Mouse (Mus musculus) activated CD4-positive, CD25-positive, alpha-beta regulatory T cell, adult 4 months (primary cell): ENCODE measurements around the gene Hsp90ab1. TPM values are rescaled to one million over a fixed set of nuclear protein-coding genes. Genes with fewer than 3 reads are reported as not detected.

Experiments used
- ATAC-seq: one replicate; pipeline ENCODE4 v1.8.0; 2017
- polyA plus RNA-seq, 2 experiments: library from polyadenylated mRNA; unstranded; fragments of 100-300 nt; shearing (Covaris generic); gene quantifications; one replicate each; pipeline ENCODE4 v1.2.1; 2017

Hsp90ab1 gene
- polyA plus RNA-seq, result 100 to 1,000 TPM; 836 to 982 TPM

DNA sequence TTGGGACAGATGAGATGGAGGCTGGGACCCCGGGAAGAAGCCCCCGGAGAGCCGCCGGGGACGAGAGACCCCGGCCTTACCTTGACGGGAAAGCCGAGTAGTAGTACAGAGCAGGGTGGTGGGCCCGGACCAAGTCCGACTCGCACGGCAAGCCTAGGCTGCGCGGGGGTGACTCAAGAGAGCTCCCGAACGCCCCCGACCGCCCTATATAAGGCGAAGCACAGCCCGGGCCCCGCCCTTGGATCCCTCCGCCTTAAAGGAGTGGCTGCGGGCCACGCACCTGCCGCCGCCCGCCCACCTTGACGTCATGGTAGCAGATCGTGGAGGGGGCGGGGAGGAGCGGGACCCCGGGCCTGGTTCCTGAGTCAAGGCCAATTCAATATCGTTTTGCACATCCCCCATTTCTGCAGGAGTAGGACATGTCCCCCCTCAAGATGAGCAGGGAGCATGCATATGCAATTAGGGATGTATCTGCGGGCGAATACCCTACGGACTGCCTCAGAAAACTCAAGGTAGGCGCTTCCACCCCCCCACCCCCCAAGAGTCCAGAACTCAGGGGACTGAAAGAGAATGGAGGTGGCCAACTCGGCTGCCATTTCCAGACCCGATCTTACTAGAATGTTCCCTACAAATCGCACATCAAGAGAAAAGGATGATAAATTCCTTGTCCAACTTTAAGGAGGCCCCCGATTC, at the start of gene Hsp90ab1:
Gene Hsp90ab1 (minus strand): TSS at position 185 of the 693 bp plus-strand sequence.
- ATAC-seq, result peak; percentile 62

DNA sequence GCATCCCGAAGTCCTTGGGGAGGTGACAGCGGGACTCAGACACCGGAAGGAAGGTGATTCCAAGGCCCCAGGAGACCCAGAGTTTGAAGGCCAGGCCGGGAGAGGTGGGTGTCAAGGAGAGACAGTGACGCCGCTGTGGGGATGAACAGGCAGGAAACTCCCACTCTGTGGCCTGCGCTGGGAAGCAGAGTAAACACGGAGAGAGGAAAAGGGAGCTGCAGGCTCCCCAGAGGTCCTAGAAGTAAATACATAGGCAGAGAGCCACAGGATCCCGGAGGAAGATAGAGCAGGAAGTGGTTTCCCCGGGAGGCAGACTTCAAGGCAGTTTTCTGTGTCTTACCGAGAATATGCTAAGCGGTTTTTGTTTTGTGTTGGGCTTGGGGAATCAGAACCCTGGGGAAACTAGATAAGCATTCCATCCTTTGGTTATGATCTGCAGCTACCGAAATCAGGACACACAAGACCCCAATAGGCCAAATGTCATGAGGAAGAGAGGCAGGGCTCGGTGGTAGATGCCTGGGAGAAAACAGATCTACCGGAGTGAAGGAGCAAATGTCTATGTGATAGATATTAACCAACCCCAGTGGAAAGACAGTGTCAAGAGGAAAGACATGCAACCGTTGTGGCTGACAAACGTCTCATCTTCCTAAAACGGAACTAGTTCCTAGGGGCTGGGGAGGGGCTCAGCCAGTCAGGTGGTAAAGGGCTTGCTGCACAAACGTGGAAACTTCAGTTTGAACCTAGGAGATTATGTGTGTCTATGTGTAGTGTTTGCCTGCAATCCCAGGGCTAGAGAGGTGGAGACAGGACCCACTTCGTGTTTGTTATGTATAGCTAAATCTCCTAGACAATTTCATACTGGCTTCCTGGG, 46.5 kb upstream of the Hsp90ab1 start:
- ATAC-seq, result peak; percentile 60

DNA sequence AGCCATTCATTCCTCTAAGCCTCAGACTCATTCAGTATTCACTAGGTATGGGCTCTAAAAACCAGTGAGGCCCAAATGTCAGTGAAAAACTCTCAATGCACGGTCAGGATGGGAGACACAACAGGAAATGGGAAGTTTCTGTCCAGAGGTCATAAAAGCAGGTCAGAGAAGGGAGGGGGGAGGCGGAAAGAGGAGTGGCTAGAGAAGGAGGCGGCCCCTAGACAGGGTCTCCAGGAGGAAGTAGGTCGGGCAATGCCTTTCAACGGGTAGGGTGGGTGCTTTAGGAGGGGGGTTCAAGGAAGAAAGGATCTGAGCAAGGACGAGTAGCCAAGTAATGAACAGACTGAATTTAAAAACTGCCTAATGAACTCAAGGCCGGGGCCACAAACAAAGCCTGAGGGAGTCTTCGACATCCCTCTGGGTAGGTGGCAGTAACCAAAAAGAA, 45.9 kb upstream of the Hsp90ab1 start:
- peak; percentile 8 for ATAC-seq

DNA sequence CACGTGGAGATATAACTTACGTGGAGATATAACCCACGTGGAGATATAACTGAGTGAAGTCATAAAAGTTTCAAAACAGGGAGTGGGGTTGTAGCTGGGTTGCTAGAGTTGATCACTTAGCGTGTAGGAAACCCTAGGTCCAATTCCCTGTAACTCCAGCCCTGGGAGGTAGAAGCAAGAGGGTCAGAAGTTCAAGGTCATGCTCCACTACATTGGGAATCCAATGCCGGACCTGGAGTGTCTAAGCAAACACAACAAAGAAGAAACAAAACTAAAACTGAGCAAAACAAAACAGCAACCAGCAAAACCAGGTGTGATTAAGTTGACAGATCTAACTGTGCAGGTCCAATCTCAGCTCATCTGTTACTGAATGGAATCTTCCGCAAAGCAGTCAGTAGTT, 44.6 kb upstream of the Hsp90ab1 start:
- no peak for ATAC-seq

DNA sequence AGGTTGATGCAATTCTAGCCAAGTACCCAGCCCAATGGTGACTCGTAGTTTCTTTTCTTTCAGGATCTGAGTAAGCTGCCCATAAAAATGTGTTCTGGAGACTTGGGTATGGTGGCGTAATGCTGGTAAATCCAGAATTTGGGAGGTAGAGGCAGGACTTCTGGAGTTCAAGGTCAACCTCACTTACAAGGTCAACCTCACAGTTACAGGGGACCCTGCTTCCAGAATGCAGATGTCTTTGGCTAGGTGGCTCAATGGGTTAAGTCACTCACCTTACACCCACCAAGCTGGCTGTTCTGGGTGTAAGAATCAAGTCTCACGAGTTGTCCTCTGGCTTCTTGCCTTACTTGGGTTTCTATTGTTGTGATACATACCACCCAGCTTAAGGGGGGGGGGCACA, 43.6 kb upstream of the Hsp90ab1 start:
- ATAC-seq, result no peak

DNA sequence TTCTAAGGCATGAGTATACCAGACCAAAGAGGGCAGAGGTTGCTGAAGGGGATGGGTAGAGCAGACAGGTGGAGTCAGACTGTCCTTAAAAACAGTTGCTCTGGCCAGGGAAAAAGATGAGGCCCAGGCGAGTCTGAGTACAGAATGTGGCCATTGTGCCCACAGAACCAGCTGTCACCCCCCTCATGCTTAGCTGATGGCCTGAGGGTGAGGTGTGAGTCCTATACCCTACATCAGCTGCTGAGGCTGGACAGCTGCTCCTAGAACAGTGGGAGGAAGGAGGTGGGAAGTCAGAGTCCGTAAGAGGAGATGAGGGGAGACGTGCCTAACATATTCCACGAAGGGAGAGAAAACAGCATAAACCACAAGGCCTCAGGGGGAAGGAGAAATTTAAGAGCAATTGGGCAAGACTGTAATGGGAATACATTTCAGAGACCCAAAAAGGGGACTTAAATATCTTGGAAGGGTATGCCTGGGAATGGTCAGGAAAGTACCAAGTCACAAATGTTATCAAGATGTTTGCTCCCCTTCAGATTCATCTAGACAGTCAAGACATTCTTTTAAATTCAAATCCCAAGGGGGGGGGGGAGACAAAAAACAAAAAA, 43.1 kb upstream of the Hsp90ab1 start:
- ATAC-seq, result no peak

DNA sequence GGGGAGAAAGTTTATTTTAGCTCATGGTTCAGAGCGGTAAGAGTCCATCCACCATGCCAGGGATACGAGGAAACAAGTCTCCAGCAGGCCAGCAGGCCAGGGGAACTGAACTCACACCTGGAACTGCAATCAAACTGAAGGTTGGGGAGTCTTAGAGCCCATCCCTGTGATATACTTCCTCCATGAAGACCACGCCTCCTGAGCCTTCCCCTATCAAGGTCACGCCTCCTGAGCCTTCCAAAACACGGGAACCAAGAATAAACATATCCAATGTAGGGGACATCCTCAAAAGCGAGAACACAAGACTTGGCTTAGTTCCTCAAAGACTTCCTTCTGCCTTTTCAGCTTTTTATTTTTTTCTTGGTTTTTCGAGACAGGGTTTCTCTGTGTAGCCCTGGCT, 39.9 kb upstream of the Hsp90ab1 start:
- ATAC-seq, result no peak

DNA sequence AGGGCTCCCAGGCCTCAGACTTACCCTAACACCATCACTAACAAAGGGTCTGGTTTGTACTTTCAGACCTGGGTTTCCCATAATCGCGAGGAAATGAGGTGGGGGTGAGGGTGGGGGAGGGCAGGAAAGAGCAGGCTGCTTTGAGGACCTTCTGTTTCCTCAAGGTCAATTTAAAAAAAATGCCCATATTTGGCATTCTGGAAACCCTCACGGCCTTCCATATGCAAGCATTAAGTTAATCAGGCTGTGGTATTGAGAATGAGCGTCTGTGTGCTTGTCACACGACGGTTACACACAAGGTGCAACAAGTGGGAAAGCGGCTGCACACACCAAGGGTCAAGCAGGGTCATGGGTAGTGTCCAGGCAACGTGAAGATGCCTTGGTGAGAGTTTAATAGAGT, 38.9 kb upstream of the Hsp90ab1 start:
- ATAC-seq, result no peak

DNA sequence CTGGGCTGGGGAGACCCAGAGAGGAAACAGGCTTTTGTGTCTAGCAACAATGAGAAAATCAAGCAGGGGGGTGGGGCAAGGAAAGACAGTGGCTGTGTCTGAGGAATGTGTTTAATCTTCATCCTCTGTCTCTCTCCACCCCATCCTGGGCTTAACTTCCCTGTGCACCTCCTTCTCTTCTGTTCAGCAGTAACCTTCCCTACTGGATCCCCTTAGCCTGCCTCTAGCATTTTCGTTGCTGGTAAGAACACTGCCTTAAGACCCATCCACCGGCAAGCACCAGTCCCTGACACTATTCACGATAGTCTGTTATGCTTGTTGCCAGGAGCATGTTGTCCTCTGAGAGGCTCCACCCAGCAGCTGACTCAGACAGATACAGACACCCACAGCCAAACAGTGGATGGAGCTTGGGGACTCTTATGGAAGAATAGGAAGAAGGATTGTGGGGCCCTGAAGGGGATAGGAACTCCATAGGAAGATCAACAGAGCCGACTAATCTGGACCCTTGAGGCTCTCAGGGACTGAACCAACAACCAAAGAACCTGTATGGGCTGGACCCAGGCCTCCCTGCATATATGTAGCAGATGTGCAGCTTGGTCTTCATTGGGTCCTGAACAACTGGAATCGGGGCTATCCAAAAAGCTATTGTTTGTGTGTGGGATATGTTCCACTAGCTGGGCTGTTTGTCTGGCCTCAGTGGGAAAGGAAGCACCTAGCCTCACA, 37.2 kb upstream of the Hsp90ab1 start:
- ATAC-seq, result no peak

DNA sequence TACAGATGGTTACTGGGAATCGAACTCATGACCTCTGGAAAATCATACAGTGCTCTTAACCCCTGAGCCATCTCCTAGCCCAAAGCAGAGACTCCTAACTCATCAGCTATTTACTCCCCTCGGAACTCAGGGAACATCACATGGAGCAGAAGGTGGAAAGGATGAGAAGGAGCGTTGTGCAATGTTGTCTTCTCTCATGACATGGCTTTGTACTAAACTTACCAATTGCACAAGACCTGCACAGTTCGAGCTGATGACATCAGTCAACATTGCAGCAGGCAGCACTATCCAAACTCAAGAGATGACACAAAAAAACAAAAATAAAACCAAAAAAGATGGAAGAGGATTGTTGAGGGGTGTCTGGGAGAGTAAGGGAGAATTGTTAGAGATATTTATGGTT, 35.3 kb upstream of the Hsp90ab1 start:
- ATAC-seq, result no peak

DNA sequence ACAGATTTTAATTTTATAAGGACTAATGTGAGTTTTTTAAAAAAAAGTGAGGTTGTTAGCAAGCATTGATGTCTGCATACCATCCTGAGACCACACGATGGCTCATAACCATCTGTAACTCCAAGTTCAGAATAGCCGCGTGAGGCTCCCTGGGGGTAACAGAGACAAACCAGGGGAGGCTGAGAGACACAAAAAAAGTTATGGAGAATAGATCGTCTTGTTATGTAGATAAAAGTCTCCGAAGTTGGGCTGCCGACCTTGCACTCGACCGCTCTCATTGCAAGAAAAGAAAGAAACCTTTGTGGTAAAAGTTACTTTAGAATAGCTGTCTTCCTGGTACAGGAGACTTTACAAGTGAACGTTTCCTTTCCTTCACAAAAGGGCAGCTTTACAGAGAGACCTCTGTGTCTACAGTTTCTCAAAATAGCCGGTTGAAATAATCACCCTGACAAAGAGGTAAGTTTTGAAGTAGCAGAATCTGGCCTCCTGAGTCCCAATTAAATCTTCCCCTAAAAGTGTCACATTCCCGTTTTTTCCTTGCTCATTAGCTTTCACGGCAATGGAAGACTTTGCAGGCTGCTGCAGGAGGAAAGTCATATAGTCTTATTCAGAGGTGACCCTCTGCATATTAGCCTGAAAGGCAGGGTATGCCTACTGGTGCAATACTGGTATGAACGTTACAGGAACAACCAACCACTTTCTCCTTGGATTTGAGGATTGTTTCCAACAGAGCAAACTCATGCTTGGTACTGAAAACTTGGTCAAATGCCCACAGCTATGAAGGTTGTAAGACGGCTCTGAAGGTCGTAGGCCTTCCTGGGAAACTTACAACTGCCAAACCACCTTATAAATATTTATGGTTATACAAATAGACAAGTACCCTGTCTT, 34.2 kb upstream of the Hsp90ab1 start:
- ATAC-seq, result no peak

DNA sequence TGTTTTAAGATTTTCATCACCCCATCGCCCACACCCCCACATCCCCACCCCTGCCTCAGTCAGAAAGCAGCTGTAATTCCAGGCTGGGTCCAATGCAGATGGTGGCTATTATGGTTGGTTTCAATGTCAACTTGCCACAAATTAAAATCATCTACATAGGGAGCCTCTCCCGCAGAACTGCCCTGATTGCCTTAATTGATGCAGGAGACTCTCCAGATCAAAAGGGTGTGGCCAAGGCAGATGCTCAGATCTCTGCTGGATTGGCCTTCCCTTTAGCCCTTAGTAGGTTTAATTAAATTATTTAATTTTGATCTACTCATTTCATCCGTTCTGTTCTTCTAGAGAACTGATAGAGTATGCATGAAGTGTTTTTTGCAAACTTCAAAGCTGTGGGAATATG, 29.9 kb upstream of the Hsp90ab1 start:
- ATAC-seq, result no peak

DNA sequence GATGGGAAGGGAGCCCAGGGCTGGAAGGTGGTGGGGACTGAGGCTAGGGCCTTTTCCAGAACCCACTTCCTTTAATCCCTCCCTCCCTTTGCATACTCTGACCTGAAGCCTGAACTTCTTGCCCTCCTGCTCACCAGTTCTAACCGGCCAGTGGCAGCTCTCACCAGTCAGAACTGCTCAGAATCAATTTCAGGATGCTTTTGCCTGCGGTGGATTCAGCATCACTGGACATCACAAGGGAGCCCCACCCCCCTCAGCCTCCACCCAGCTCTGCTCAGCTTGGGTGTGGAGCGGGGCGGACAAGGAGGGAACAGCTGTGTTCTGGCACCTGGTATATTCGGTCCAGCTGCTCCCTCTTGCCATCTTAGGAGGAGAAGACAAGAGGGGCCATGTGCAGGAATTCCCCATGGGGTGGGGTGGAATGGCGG, 28.8 kb upstream of the Hsp90ab1 start, which contains the start of gene Mymx:
Gene Mymx (minus strand): TSS at position 226 of the 428 bp plus-strand sequence.
- ATAC-seq, result no peak

DNA sequence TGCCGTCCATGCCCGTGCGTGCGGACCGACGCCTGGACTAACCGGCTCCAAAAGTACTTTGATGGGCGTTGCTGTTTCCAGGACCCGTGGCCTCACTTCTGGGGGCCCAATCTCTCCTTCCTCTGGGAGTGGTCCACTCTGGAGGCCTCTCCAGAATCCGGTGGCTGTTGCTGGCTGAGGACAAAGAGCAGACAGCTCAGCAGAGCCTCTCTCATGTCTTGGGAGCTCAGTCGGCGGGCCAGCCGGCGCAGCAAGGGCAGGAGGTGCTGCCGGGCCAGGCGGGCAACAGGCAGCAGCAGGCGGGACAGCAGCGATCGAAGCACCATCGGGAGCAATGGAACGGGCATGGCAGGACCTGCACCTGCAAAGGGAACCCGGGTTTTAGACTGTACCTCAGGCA, 28.3 kb upstream of the Hsp90ab1 start:
- ATAC-seq, result no peak

DNA sequence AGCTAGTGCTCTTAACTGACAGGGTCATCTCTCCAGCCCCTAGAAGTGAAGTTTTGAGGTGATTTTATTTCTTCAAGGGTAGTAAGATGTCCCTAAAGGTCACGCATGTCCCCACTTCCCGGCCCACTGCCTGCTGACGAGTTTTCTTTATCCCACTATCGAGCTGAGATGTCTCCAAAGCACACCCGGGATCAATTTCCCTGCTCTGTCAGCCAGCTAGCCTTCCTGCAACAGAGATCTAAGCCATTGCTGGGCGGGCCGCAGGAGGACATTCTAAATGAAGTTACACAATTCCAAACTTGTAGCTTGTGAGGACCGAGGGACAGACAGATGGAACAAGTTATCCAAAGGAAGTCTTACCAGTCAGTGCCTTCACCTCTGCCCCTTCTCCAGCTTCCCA, 27.2 kb upstream of the Hsp90ab1 start:
- no peak for ATAC-seq

DNA sequence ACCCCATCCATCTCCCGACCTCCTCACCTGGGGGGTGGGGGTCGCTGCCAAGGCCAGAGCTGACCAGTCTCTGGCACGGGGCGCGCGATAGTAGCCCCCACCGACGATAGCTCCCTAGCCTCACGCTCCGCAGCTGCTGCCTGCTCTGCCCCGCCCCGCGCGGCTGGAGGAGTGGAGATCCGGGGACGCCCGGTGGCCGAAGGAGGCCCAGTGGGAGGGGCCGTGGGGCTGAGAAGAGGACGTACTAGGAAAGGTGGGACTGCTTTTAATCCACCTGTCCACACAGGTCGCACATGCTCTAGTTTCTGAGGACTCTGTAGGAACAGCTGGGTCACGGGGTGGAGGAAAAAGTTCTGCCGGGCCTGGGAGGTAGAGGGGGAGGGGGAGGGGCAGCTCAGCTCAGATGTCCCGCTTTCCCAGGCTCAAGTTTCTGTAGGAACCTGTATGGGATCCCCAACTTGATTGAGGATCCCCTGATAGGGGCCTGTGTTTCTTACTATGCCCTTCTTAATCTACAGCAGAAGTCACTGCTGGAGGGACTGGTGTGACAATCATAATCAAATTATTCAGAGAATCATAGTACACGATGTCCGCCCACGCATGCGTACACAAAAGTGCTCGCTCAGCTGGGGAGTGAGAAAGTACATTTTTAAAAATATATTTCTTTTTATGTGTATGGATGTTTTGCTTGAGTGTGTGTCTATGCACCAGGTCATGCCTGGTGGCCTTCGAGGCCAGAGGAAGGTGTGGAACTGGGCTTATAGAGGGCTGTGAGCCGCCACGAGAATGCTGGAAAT, 26.6 kb upstream of the Hsp90ab1 start, which contains the start of gene Slc29a1:
Gene Slc29a1 (minus strand): TSS at position 161 of the 797 bp plus-strand sequence.
- no peak for ATAC-seq

DNA sequence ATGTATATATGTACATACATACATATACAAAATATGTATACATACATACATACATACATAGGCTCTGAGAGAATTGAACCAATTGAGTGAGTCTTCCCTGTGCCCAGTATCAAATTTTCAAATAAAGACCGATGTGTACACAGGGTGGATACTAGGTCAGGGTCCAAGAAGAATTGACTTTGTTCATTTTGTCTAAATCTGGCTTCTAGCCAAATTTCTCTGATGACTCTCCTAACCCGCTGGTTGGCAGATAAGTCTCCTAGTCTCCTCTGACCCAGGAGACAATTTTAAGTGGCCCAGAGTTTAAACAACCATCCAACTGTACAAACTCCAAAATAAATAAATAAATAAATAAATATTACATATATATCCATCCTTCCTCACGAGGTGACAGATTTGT, 25.8 kb upstream of the Hsp90ab1 start:
- ATAC-seq, result no peak

DNA sequence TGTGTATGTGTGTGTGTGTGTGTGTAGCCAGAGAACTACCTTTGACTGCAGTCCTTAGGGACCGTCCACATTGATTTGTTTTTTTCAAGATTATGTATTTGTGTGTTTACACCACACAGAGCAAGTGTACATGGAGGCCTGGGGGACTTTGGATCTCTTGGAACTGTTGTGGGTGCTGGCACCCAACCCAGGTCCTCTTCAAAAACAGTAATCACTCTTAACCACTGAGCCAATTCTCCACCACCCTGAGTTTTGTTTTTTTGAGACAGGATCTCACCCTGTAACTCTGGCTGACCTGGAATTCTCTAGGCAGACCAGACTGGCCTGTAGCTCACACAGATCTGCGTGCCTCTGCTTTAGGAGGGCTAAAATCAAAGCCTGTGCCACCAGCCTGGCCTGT, 25.3 kb upstream of the Hsp90ab1 start:
- ATAC-seq, result no peak

DNA sequence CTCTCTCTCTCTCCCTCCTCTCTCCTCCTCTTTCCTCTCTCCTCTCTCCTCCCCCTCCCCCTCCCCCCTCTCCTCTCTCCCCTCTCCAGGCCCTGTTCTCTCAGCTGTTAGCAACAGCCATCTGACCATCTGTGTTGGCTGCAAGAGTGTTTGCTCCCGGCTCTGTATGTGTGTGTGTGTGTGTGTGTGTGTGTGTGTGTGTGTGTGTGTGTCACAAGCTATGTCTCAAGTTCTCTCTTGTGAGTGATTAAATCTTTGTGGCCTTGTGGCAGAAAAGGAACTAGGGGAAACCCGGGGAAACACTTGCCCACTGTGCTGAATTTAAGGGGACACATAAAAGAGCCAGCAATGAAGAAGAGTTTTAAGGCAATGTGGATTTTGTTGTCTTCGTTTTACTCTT, 24.7 kb upstream of the Hsp90ab1 start:
- ATAC-seq, result no peak

DNA sequence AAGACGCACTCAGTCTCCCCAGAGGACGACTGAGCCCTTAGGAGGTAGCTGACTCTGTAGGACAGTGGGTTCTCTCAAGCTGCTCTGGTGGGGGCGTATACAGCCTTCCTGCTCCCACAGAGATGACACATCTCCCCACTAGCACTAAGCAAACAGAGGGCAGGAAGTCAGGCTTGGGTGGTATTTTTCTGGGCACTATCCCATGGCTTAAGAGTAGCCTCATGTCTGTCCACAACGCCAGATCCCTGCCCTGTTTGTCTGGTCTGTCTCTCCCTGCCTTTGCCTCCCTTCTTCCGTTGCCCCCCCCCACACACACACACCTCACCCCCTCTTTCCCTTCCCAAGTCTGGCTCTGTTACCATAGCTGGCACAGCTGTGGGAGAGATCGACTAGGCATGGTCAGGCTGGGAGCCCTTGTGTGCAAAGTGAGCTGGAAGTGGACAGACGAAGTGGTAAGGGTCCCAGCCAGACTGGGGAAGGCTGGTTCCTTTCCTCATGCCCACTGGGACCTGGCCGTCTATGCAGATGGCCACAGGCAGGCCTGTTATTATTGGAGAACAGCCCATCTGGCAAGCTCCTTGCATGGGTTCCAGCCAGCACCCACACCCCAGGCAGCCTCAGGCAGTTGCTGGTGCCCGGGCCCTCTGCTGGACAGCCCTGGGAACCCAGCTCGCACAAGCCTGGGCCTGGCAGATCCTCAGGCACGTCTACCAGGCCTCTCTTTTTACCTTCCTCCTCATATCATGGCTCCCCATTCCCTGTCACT, 23.7 kb upstream of the Hsp90ab1 start:
- no peak for ATAC-seq
